Mouse (Mus musculus): ENCODE data around the gene Ttc21a. TPM values are rescaled to one million over a fixed set of nuclear protein-coding genes. Genes with fewer than 3 reads are reported as not detected.

Ttc21a gene
- polyA plus RNA-seq, 1 experiment from 2014 or later, result 0.28 TPM

GRCm38 (mm10) chr9:119913087-119913838 lies 24.1 kb upstream of the Ttc21a start:
- no peak for ATAC-seq (ENCODE audit: insufficient number of reproducible peaks, insufficient read depth, low FRiP score, low TSS enrichment, low read depth)
- Histone ChIP-seq H3K4me3 (no peak overlapping the region), H3K9ac (no peak overlapping the region), H3K36me3 (peaks cover 89% of the 10 kb centered on the region), H3K4me1 (no peaks in the 10 kb centered on the region), H3K4me2 (no peak overlapping the region), H3K27ac (no peak overlapping the region), H3K27me3 (no peaks in the 10 kb centered on the region), H3K9me3 (no peaks in the 10 kb centered on the region)
- WGBS, result 79% methylated on average over 13 of the region's 13 CpGs

- H3K9ac ChIP-seq, result no peak overlapping the region
- no peak overlapping the region for H3K4me3 ChIP-seq
- H3K9me3 ChIP-seq, result no peaks in the 10 kb centered on the region
- H3K36me3 ChIP-seq, result peaks cover 88% of the 10 kb centered on the region
- no peak overlapping the region for H3K4me2 ChIP-seq
- H3K27ac ChIP-seq, result no peak overlapping the region
- no peaks in the 10 kb centered on the region for H3K4me1 ChIP-seq
- no peaks in the 10 kb centered on the region for H3K27me3 ChIP-seq
- WGBS, result 70% methylated on average over 1 of the region's 1 CpGs
- ATAC-seq (ENCODE audit: insufficient number of reproducible peaks, insufficient read depth, low FRiP score, low TSS enrichment, low read depth), result no peak
Observed at GRCm38 (mm10) chr9:119919858-119920257, 17.5 kb upstream of the Ttc21a start.

GRCm38 (mm10) chr9:119923462-119923861 lies 13.9 kb upstream of the Ttc21a start:
- WGBS, result 92% methylated on average over 4 of the region's 4 CpGs
- Histone ChIP-seq H3K36me3 (peaks cover 94% of the 10 kb centered on the region), H3K4me3 (no peak overlapping the region), H3K4me2 (no peak overlapping the region), H3K27me3 (no peaks in the 10 kb centered on the region), H3K4me1 (no peaks in the 10 kb centered on the region), H3K27ac (no peak overlapping the region), H3K9ac (no peak overlapping the region), H3K9me3 (no peaks in the 10 kb centered on the region)
- ATAC-seq (ENCODE audit: insufficient number of reproducible peaks, insufficient read depth, low FRiP score, low TSS enrichment, low read depth), result no peak

- Histone ChIP-seq H3K9me3 (no peaks in the 10 kb centered on the region), H3K36me3 (peaks cover 94% of the 10 kb centered on the region), H3K9ac (no peak overlapping the region), H3K4me2 (no peak overlapping the region), H3K4me3 (no peak overlapping the region), H3K27me3 (no peaks in the 10 kb centered on the region), H3K4me1 (no peaks in the 10 kb centered on the region), H3K27ac (no peak overlapping the region)
- 91% methylated on average over 16 of the region's 16 CpGs for WGBS
- no peak for ATAC-seq (ENCODE audit: insufficient number of reproducible peaks, insufficient read depth, low FRiP score, low TSS enrichment, low read depth)
Observed at GRCm38 (mm10) chr9:119925120-119925657, 12.2 kb upstream of the Ttc21a start.

- Histone ChIP-seq H3K9me3 (no peaks in the 10 kb centered on the region), H3K4me2 (no peak overlapping the region), H3K9ac (no peak overlapping the region), H3K4me1 (no peaks in the 10 kb centered on the region), H3K4me3 (no peak overlapping the region), H3K27me3 (no peaks in the 10 kb centered on the region), H3K27ac (no peak overlapping the region), H3K36me3 (peaks cover 94% of the 10 kb centered on the region)
- 79% methylated on average over 8 of the region's 8 CpGs for WGBS
- ATAC-seq (ENCODE audit: insufficient number of reproducible peaks, insufficient read depth, low FRiP score, low TSS enrichment, low read depth), result no peak
Observed at GRCm38 (mm10) chr9:119925729-119926128, 11.7 kb upstream of the Ttc21a start.

GRCm38 (mm10) chr9:119926497-119926896 lies 10.9 kb upstream of the Ttc21a start:
- Histone ChIP-seq H3K27ac (no peak overlapping the region), H3K4me3 (no peak overlapping the region), H3K4me2 (no peak overlapping the region), H3K9ac (no peak overlapping the region), H3K27me3 (no peaks in the 10 kb centered on the region), H3K36me3 (peaks cover 94% of the 10 kb centered on the region), H3K9me3 (no peaks in the 10 kb centered on the region), H3K4me1 (no peaks in the 10 kb centered on the region)
- ATAC-seq (ENCODE audit: insufficient number of reproducible peaks, insufficient read depth, low FRiP score, low TSS enrichment, low read depth), result no peak
- 82% methylated on average over 5 of the region's 5 CpGs for WGBS

GRCm38 (mm10) chr9:119932358-119932757 lies 5.0 kb upstream of the Ttc21a start:
- ATAC-seq (ENCODE audit: insufficient number of reproducible peaks, insufficient read depth, low FRiP score, low TSS enrichment, low read depth), result no peak
- Histone ChIP-seq H3K4me2 (no peak overlapping the region), H3K4me3 (no peak overlapping the region), H3K27ac (no peak overlapping the region), H3K4me1 (peaks cover 6% of the 10 kb centered on the region), H3K36me3 (peaks cover 58% of the 10 kb centered on the region), H3K9me3 (no peaks in the 10 kb centered on the region), H3K27me3 (no peaks in the 10 kb centered on the region), H3K9ac (no peak overlapping the region; the same call in 1 of the 2 replicates)
- WGBS, result 90% methylated on average over 12 of the region's 12 CpGs

GRCm38 (mm10) chr9:119933675-119934074 lies 3.7 kb upstream of the Ttc21a start:
- no peaks in the 10 kb centered on the region for H3K9me3 ChIP-seq
- peaks cover 45% of the 10 kb centered on the region for H3K36me3 ChIP-seq
- peaks cover 12% of the 10 kb centered on the region for H3K4me1 ChIP-seq
- H3K4me2 ChIP-seq, result no peak overlapping the region
- no peak overlapping the region for H3K9ac ChIP-seq
- ATAC-seq (ENCODE audit: insufficient number of reproducible peaks, insufficient read depth, low FRiP score, low TSS enrichment, low read depth), result no peak
- no peak overlapping the region for H3K27ac ChIP-seq
- no peaks in the 10 kb centered on the region for H3K27me3 ChIP-seq
- WGBS, result 92% methylated on average over 6 of the region's 6 CpGs
- H3K4me3 ChIP-seq, result no peak overlapping the region

GRCm38 (mm10) chr9:119938496-119938895 lies 1.1 kb downstream of the Ttc21a start:
- no peak overlapping the region for H3K9ac ChIP-seq
- no peaks in the 10 kb centered on the region for H3K36me3 ChIP-seq
- 74% methylated on average over 4 of the region's 4 CpGs for WGBS
- no peak overlapping the region for H3K4me3 ChIP-seq
- H3K4me2 ChIP-seq, result no peak overlapping the region
- H3K4me1 ChIP-seq, result peaks cover 23% of the 10 kb centered on the region
- no peaks in the 10 kb centered on the region for H3K27me3 ChIP-seq
- H3K9me3 ChIP-seq, result no peaks in the 10 kb centered on the region
- ATAC-seq (ENCODE audit: insufficient number of reproducible peaks, insufficient read depth, low FRiP score, low TSS enrichment, low read depth), result no peak
- H3K27ac ChIP-seq, result no peak overlapping the region

- 26% methylated on average over 10 of the region's 10 CpGs for WGBS
- no peak for ATAC-seq (ENCODE audit: insufficient number of reproducible peaks, insufficient read depth, low FRiP score, low TSS enrichment, low read depth)
- Histone ChIP-seq H3K36me3 (no peaks in the 10 kb centered on the region), H3K4me2 (no peak overlapping the region), H3K27me3 (no peaks in the 10 kb centered on the region), H3K9ac (0 out of 2 replicates have a peak overlapping the region, but pooled peaks have one; percentile 51), H3K9me3 (no peaks in the 10 kb centered on the region), H3K4me3 (no peak overlapping the region), H3K4me1 (peaks cover 23% of the 10 kb centered on the region), H3K27ac (no peak overlapping the region)
Observed at GRCm38 (mm10) chr9:119939646-119940045, 2.2 kb downstream of the Ttc21a start.

GRCm38 (mm10) chr9:119941407-119941806 lies 4.0 kb downstream of the Ttc21a start:
- Histone ChIP-seq H3K9ac (no peak overlapping the region), H3K27me3 (no peaks in the 10 kb centered on the region), H3K36me3 (no peaks in the 10 kb centered on the region), H3K9me3 (no peaks in the 10 kb centered on the region), H3K27ac (no peak overlapping the region), H3K4me1 (peaks cover 20% of the 10 kb centered on the region), H3K4me3 (no peak overlapping the region), H3K4me2 (no peak overlapping the region)
- 78% methylated on average over 5 of the region's 5 CpGs for WGBS
- ATAC-seq (ENCODE audit: insufficient number of reproducible peaks, insufficient read depth, low FRiP score, low TSS enrichment, low read depth), result no peak

GRCm38 (mm10) chr9:119941861-119942260 lies 4.5 kb downstream of the Ttc21a start:
- Histone ChIP-seq H3K9ac (no peak overlapping the region), H3K9me3 (no peaks in the 10 kb centered on the region), H3K36me3 (no peaks in the 10 kb centered on the region), H3K27me3 (no peaks in the 10 kb centered on the region), H3K4me1 (peaks cover 18% of the 10 kb centered on the region), H3K27ac (no peak overlapping the region), H3K4me2 (no peak overlapping the region), H3K4me3 (no peak overlapping the region)
- ATAC-seq (ENCODE audit: insufficient number of reproducible peaks, insufficient read depth, low FRiP score, low TSS enrichment, low read depth), result no peak
- WGBS, result 74% methylated on average over 14 of the region's 14 CpGs

Data from embryonic facial prominence, embryonic 13.5 days (tissue).